In genomic region chrX:152926991-152927390, GRCm38 (mm10) we compare ENCODE assay signal across 9 mouse cellular contexts.
DNase-seq lines count a peak whose midpoint lies in the region; ATAC-seq lines count a peak whose summit lies in the region.
"Had no signal": no experiment of that assay in that cellular context is flagged by ENCODE, and none has a peak within 500 bp of the region (broad histone marks: within the 10 kb centered on the region; RNA-seq: fewer than 3 reads in every experiment).

No protein-coding gene starts in this region.

- H3K4me1 ChIP-seq in forebrain, embryonic 15.5 days: no peaks in the 10 kb centered on the region
- H3K4me1 ChIP-seq in forebrain, embryonic 16.5 days (replicated peaks; ENCODE audit: control insufficient read depth, insufficient read depth, low read length): no peaks in the 10 kb centered on the region
- H3K4me1 ChIP-seq in midbrain, embryonic 14.5 days (ENCODE audit: control insufficient read depth, insufficient read depth, low read length): no peaks in the 10 kb centered on the region
- no peaks in the 10 kb centered on the region for H3K4me1 ChIP-seq in midbrain, embryonic 16.5 days (ENCODE audit: control insufficient read depth, insufficient read depth, low read length)
- H3K4me1 ChIP-seq in embryonic facial prominence, embryonic 10.5 days: no peaks in the 10 kb centered on the region

- H3K9me3 ChIP-seq in forebrain, embryonic 15.5 days: no peaks in the 10 kb centered on the region
- H3K9me3 ChIP-seq in forebrain, embryonic 16.5 days (ENCODE audit: control insufficient read depth, low read length): no peaks in the 10 kb centered on the region
- no peaks in the 10 kb centered on the region for H3K9me3 ChIP-seq in midbrain, embryonic 14.5 days (ENCODE audit: control insufficient read depth, low read length)
- H3K9me3 ChIP-seq in midbrain, embryonic 16.5 days (replicated peaks; ENCODE audit: control insufficient read depth, low read length, poor library complexity, severe bottlenecking): no peaks in the 10 kb centered on the region
- no peaks in the 10 kb centered on the region for H3K9me3 ChIP-seq in embryonic facial prominence, embryonic 10.5 days

- intact Hi-C loops in left cerebral cortex, postnatal 4 days (cut with DNase I): loop anchor here (10.0 kb wide), 1 partner anchor 218 kb away; no protein-coding TSS in a partner anchor

- H3K36me3 ChIP-seq in forebrain, embryonic 15.5 days: no peaks in the 10 kb centered on the region
- no peaks in the 10 kb centered on the region for H3K36me3 ChIP-seq in forebrain, embryonic 16.5 days (ENCODE audit: control insufficient read depth, insufficient read depth)
- H3K36me3 ChIP-seq in midbrain, embryonic 14.5 days (ENCODE audit: control insufficient read depth, insufficient read depth, low read length): no peaks in the 10 kb centered on the region
- H3K36me3 ChIP-seq in midbrain, embryonic 16.5 days (ENCODE audit: control insufficient read depth, insufficient read depth, low read length): no peaks in the 10 kb centered on the region
- H3K36me3 ChIP-seq in embryonic facial prominence, embryonic 10.5 days (replicated peaks): no peaks in the 10 kb centered on the region

- no peak overlapping the region for H3K9ac ChIP-seq in forebrain, embryonic 15.5 days (replicated peaks)
- no peak overlapping the region for H3K9ac ChIP-seq in forebrain, embryonic 16.5 days (replicated peaks; ENCODE audit: low read depth, low read length)
- no peak overlapping the region for H3K9ac ChIP-seq in midbrain, embryonic 14.5 days (replicated peaks; ENCODE audit: low read length)
- no peak overlapping the region for H3K9ac ChIP-seq in midbrain, embryonic 16.5 days (ENCODE audit: low read depth, low read length)

- ATAC-seq in forebrain, embryonic 15.5 days (replicated peaks): 0 out of 2 replicates have a peak, but pooled peaks have one; percentile 16
- ATAC-seq in forebrain, embryonic 16.5 days: no peak
- no peak for ATAC-seq in midbrain, embryonic 14.5 days (ENCODE audit: low FRiP score, low TSS enrichment)
- no peak for ATAC-seq in midbrain, embryonic 16.5 days
- no peak for ATAC-seq in granulocyte monocyte progenitor cell, adult 5-6 weeks (replicated peaks; ENCODE audit: poor library complexity, severe bottlenecking)

- WGBS in forebrain, embryonic 15.5 days: 52% methylated on average over 3 of the region's 3 CpGs
- WGBS in forebrain, embryonic 16.5 days: 45% methylated on average over 3 of the region's 3 CpGs
- 53% methylated on average over 3 of the region's 3 CpGs for WGBS in midbrain, embryonic 14.5 days
- WGBS in midbrain, embryonic 16.5 days: 52% methylated on average over 3 of the region's 3 CpGs
- 62% methylated on average over 3 of the region's 3 CpGs for WGBS in embryonic facial prominence, embryonic 10.5 days

- no peak overlapping the region for H3K27ac ChIP-seq in forebrain, embryonic 15.5 days (replicated peaks)
- H3K27ac ChIP-seq in forebrain, embryonic 16.5 days (ENCODE audit: low read length): no peak overlapping the region
- H3K27ac ChIP-seq in midbrain, embryonic 14.5 days (replicated peaks; ENCODE audit: low read depth, low read length): no peak overlapping the region
- H3K27ac ChIP-seq in midbrain, embryonic 16.5 days (ENCODE audit: low read length): no peak overlapping the region
- H3K27ac ChIP-seq in embryonic facial prominence, embryonic 10.5 days (replicated peaks): no peak overlapping the region
- H3K27ac ChIP-seq: macrophage had no signal

- H3K4me3 ChIP-seq in forebrain, embryonic 15.5 days: no peak overlapping the region
- H3K4me3 ChIP-seq in forebrain, embryonic 16.5 days (replicated peaks; ENCODE audit: low read length): no peak overlapping the region
- H3K4me3 ChIP-seq in midbrain, embryonic 14.5 days (replicated peaks; ENCODE audit: low read depth, low read length): no peak overlapping the region
- no peak overlapping the region for H3K4me3 ChIP-seq in midbrain, embryonic 16.5 days (ENCODE audit: low read depth, low read length)
- H3K4me3 ChIP-seq in embryonic facial prominence, embryonic 10.5 days: no peak overlapping the region

- H3K27me3 ChIP-seq in forebrain, embryonic 15.5 days: no peaks in the 10 kb centered on the region
- H3K27me3 ChIP-seq in forebrain, embryonic 16.5 days (replicated peaks; ENCODE audit: control insufficient read depth, insufficient read depth, low read length): no peaks in the 10 kb centered on the region
- H3K27me3 ChIP-seq in midbrain, embryonic 14.5 days (ENCODE audit: control insufficient read depth, insufficient read depth, low read length): no peaks in the 10 kb centered on the region
- H3K27me3 ChIP-seq in midbrain, embryonic 16.5 days (ENCODE audit: control insufficient read depth, insufficient read depth, low read depth, low read length): no peaks in the 10 kb centered on the region
- no peaks in the 10 kb centered on the region; the same call in 1 of the 2 replicates for H3K27me3 ChIP-seq in embryonic facial prominence, embryonic 10.5 days (replicated peaks; ENCODE audit: low read depth, poor library complexity, severe bottlenecking)

- H3K4me2 ChIP-seq in forebrain, embryonic 15.5 days (replicated peaks): no peak overlapping the region
- no peak overlapping the region for H3K4me2 ChIP-seq in forebrain, embryonic 16.5 days (ENCODE audit: low read length)
- H3K4me2 ChIP-seq in midbrain, embryonic 14.5 days (ENCODE audit: low read length): no peak overlapping the region
- H3K4me2 ChIP-seq in midbrain, embryonic 16.5 days (ENCODE audit: low read length): no peak overlapping the region

- peak; percentile 76 for DNase-seq in midbrain, embryonic 14.5 days
- DNase-seq in embryonic facial prominence, embryonic 10.5 days (ENCODE audit: low spot score): peak; percentile 11
- peak; percentile 19 for DNase-seq in left cerebral cortex, postnatal 4 days
- DNase-seq in gastrocnemius, postnatal 10 days: no peak
